ENCODE assay signal across 20 mouse cellular contexts in genomic region chr9:99701187-99701586, GRCm38 (mm10). TPM values are rescaled to one million over a fixed set of nuclear protein-coding genes. Genes with fewer than 3 reads are reported as not detected.
"Had no signal": no experiment of that assay in that cellular context is flagged by ENCODE, and none has a peak within 500 bp of the region (broad histone marks: within the 10 kb centered on the region; RNA-seq: fewer than 3 reads in every experiment).

No protein-coding gene starts in this region.

- H3K9me3 ChIP-seq: limb, embryonic 13.5 days; midbrain, embryonic 13.5 days; neural tube, embryonic 12.5 days; stomach, embryonic 15.5 days had no signal

- H3K36me3 ChIP-seq: limb, embryonic 13.5 days; midbrain, embryonic 13.5 days; neural tube, embryonic 12.5 days; stomach, embryonic 15.5 days had no signal

- ATAC-seq: midbrain, embryonic 13.5 days had no signal

- H3K27me3 ChIP-seq: limb, embryonic 13.5 days; midbrain, embryonic 13.5 days; neural tube, embryonic 12.5 days; stomach, embryonic 15.5 days had no signal

- H3K9ac ChIP-seq: limb, embryonic 13.5 days; lung, embryonic 14.5 days; midbrain, embryonic 13.5 days; neural tube, embryonic 12.5 days; stomach, embryonic 15.5 days had no signal

- H3K4me1 ChIP-seq: limb, embryonic 13.5 days; midbrain, embryonic 13.5 days; neural tube, embryonic 12.5 days; stomach, embryonic 15.5 days had no signal

- H3K4me3 ChIP-seq: layer of hippocampus, adult 2 months; limb, embryonic 13.5 days; midbrain, embryonic 13.5 days; neural tube, embryonic 12.5 days; stomach, embryonic 15.5 days had no signal

- H3K27ac ChIP-seq: layer of hippocampus, adult 2 months; limb, embryonic 13.5 days; midbrain, embryonic 13.5 days; neural tube, embryonic 12.5 days; stomach, embryonic 15.5 days had no signal

- DNase-seq: kidney, postnatal 10 days; kidney, postnatal 4 days; left cerebral cortex, postnatal 4 days; lung, embryonic 14.5 days; lung, postnatal 14 days; retina, postnatal 1 day; right cerebral cortex, postnatal 4 days; thymus, postnatal 4 days had no signal

- H3K4me2 ChIP-seq: limb, embryonic 13.5 days; liver, embryonic 11.5 days; lung, embryonic 14.5 days; midbrain, embryonic 13.5 days; neural tube, embryonic 12.5 days; stomach, embryonic 15.5 days had no signal

RNA-seq across cellular contexts. Expression of gene Cldn18, which starts 15.9 kb away (rescaled TPM):
- total RNA-seq: layer of hippocampus, adult 2 months; layer of hippocampus, postnatal 14 days; left cerebral cortex, adult 18-20 months; left cerebral cortex, postnatal 10 days; left cerebral cortex, postnatal 4 days; neutrophil, adult 5-6 weeks had no signal
- polyA plus RNA-seq: kidney, embryonic 14.5 days; limb, embryonic 13.5 days; neural tube, embryonic 12.5 days; spleen, adult 2 months had no signal
